Mouse (Mus musculus) cortical plate, adult 2 months (tissue): ENCODE results near the gene Abcg1. TPM values are rescaled to one million over a fixed set of nuclear protein-coding genes. Genes with fewer than 3 reads are reported as not detected.

Experiments
- H3K27ac ChIP-seq: fragments of 200-500 bp; 2 replicates; pipeline ENCODE4 v1.5.1; 2012; ENCODE audit warnings: low read length, control low read depth, inconsistent platforms; ENCODE audit not compliant: insufficient read depth
- H3K4me1 ChIP-seq: fragments of 200-500 bp; 2 replicates; pipeline ENCODE4 v1.6.1; 2011; ENCODE audit warnings: low read length; ENCODE audit not compliant: control insufficient read depth, insufficient read depth
- H3K4me3 ChIP-seq: fragments of 200-500 bp; 2 replicates; pipeline ENCODE4 v1.5.1; 2011; ENCODE audit warnings: mild to moderate bottlenecking, low read length, control low read depth; ENCODE audit not compliant: insufficient read depth
- CTCF ChIP-seq: fragments of 200-500 bp; IDR thresholded peaks from 2 replicates; pipeline ENCODE4 v1.5.1; 2011; ENCODE audit warnings: mild to moderate bottlenecking, control low read depth, low read length; ENCODE audit not compliant: insufficient read depth; ENCODE audit errors: extremely low read depth
- POLR2A ChIP-seq: fragments of 200-500 bp; IDR thresholded peaks from 2 replicates; pipeline ENCODE4 v1.6.1; 2011; ENCODE audit warnings: mild to moderate bottlenecking, low read length, control low read depth; ENCODE audit not compliant: insufficient read depth; ENCODE audit errors: extremely low read depth
- polyA plus RNA-seq: library from polyadenylated mRNA; depleted of rRNA; stranded (reverse); fragments of >200 nt; gene quantifications from 2 replicates; pipeline ENCODE4 v1.2.3, GENCODE M21; 2012

Gene Abcg1
- polyA plus RNA-seq, 1 experiment: 29.8 TPM

- TF ChIP-seq CTCF (no peak), POLR2A (no peak)
- H3K27ac ChIP-seq: no peak overlapping the region
- peaks cover 7% of the 10 kb centered on the region; the same call in 1 of the 2 replicates for H3K4me1 ChIP-seq
- H3K4me3 ChIP-seq: no peak overlapping the region
These were observed 19.1 kb upstream of the Abcg1 start for GRCm38 (mm10) chr17:31038381-31038780.

GRCm38 (mm10) chr17:31039626-31040025 lies 17.8 kb upstream of the Abcg1 start:
- Histone ChIP-seq H3K4me1 (peaks cover 5% of the 10 kb centered on the region; the same call in 1 of the 2 replicates), H3K27ac (no peak overlapping the region), H3K4me3 (no peak overlapping the region)
- TF ChIP-seq CTCF (no peak), POLR2A (no peak)

- Histone ChIP-seq H3K4me1 (0 out of 2 replicates have a peak, but pooled peaks cover 1% of the 10 kb centered on the region), H3K27ac (no peak overlapping the region)
- TF ChIP-seq CTCF (no peak), POLR2A (no peak)
These were observed 17.1 kb upstream of the Abcg1 start for GRCm38 (mm10) chr17:31040421-31040820.

GRCm38 (mm10) chr17:31042751-31043150 lies 14.7 kb upstream of the Abcg1 start:
- Histone ChIP-seq H3K4me3 (no peak overlapping the region), H3K4me1 (no peaks in the 10 kb centered on the region), H3K27ac (no peak overlapping the region)
- no peak for TF ChIP-seq CTCF
- TF ChIP-seq POLR2A: no peak

More at GRCm38 (mm10) chr17:31040421-31040820, 17.1 kb upstream of the Abcg1 start:
- H3K4me3 ChIP-seq: no peak overlapping the region

- peak overlapping the region; percentile 98 for H3K4me3 ChIP-seq
- H3K4me1 ChIP-seq: peaks cover 15% of the 10 kb centered on the region
- peak overlapping the region; percentile 98 for H3K27ac ChIP-seq
- TF ChIP-seq CTCF (0 out of 2 replicates have a peak, but pooled peaks have one; percentile 4), POLR2A (peak; percentile 21; the same call in 1 of the 2 replicates)
These were observed 643 bp downstream of the Abcg1 start for GRCm38 (mm10) chr17:31057891-31058744.

GRCm38 (mm10) chr17:31058745-31059085 lies 1.2 kb downstream of the Abcg1 start:
- H3K4me3 ChIP-seq: peak overlapping the region; percentile 98
- no peak for TF ChIP-seq CTCF
- peak; percentile 27 for TF ChIP-seq POLR2A
- H3K4me1 ChIP-seq: peaks cover 15% of the 10 kb centered on the region
- peak overlapping the region; percentile 98 for H3K27ac ChIP-seq

- H3K4me3 ChIP-seq: no peak overlapping the region; the same call in 1 of the 2 replicates
These were observed 2.7 kb downstream of the Abcg1 start for GRCm38 (mm10) chr17:31060196-31060587.

GRCm38 (mm10) chr17:31060588-31061345 lies 3.3 kb downstream of the Abcg1 start:
- no peak for TF ChIP-seq POLR2A
- no peak for TF ChIP-seq CTCF
- H3K27ac ChIP-seq: no peak overlapping the region; the same call in 1 of the 2 replicates
- no peak overlapping the region for H3K4me3 ChIP-seq
- H3K4me1 ChIP-seq: peaks cover 15% of the 10 kb centered on the region

More at GRCm38 (mm10) chr17:31060196-31060587, 2.7 kb downstream of the Abcg1 start:
- TF ChIP-seq CTCF (no peak), POLR2A (no peak)
- Histone ChIP-seq H3K27ac (no peak overlapping the region), H3K4me1 (peaks cover 15% of the 10 kb centered on the region)

- Histone ChIP-seq H3K27ac (no peak overlapping the region), H3K4me1 (peaks cover 15% of the 10 kb centered on the region), H3K4me3 (no peak overlapping the region)
- TF ChIP-seq CTCF: no peak
- no peak for TF ChIP-seq POLR2A
These were observed 4.0 kb downstream of the Abcg1 start for GRCm38 (mm10) chr17:31061346-31062095.
